Mouse (Mus musculus) liver, embryonic 14.5 days (tissue): Measurements from ENCODE around the gene Man1c1.

Experiments
- CTCF ChIP-seq: IDR thresholded peaks from 2 replicates; pipeline ENCODE4 v1.5.1; 2016; ENCODE audit warnings: antibody characterized with exemption, low read depth, control low read depth
- EP300 ChIP-seq: IDR thresholded peaks from 2 replicates; pipeline ENCODE4 v1.6.1; 2016; ENCODE audit warnings: antibody characterized with exemption, low read depth

GRCm38 (mm10) chr4:134511730-134512129 lies 192.4 kb downstream of the Man1c1 start:
- TF ChIP-seq CTCF (no peak), EP300 (no peak)
